Mouse (Mus musculus) cortical plate, adult 2 months (tissue): ENCODE measurements around the gene BC048679.

Experiments used
- CTCF ChIP-seq: fragments of 200-500 bp; IDR thresholded peaks from 2 replicates; pipeline ENCODE4 v1.5.1; 2011; ENCODE audit warnings: mild to moderate bottlenecking, control low read depth, low read length; ENCODE audit not compliant: insufficient read depth; ENCODE audit errors: extremely low read depth
- POLR2A ChIP-seq: fragments of 200-500 bp; IDR thresholded peaks from 2 replicates; pipeline ENCODE4 v1.6.1; 2011; ENCODE audit warnings: mild to moderate bottlenecking, low read length, control low read depth; ENCODE audit not compliant: insufficient read depth; ENCODE audit errors: extremely low read depth

DNA sequence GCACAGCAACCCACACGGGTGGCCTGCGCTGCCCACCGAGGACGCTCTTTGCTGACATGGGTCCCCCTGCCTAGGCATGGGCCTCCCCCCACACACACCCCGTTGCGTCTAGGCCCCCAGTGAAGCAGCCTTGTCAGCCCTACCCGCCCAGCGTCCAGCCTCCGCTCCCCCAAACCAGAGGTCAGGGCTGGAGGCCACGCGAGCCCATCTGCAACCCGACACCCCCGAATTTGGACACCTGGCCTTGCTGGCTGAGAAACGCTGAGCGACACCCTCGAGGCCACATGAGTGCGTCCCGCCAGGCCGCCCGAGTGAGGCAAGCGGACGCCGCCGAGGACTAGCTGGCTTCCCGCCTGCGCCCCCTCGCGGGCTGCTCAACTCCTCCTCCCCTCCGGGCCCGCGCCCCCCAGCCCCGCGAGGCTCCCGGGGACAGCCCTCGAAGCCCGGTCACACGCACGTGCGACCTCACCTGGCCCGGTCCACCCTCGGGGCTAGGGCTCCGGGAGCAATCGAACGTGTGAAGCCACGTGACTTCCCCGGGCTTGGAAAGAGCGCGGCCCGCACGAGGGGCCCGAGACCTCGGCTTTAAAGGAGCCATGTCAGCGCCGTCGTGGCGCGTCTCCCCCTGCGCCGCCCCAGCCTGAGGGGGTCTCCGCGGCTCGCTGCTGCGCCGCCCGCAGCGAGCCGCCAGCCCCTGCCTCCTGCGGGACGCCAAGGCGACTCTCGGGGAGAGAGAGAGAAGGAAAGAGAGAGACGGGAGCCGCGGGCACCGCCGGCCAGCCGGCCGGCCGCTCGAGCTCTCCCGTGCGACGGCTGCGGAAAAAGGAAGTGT is 44.4 kb downstream of the BC048679 start:
- TF ChIP-seq CTCF (no peak), POLR2A (no peak)
